ENCODE assay signal across 18 mouse cellular contexts in the genomic region with DNA sequence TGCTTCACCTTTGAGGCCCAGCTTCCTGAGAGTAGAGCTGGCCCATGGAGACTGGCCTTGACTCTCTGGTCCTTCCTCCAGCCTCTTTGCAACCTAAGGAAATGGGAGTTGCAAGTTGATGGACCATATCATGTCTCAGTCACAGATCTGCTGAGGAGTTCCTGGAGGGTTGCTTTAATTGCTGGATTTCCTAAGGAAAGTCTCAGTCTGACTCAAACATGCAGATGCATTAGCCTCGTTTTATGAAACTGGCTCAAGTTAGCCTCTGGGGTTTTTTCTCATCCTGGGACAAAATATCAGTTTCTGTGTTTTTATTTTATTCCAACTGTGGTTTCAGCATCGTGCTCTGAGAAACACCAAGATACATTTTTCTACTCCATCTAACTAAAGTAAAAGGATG.
DNase-seq lines count a peak whose midpoint lies in the region; ATAC-seq and TF ChIP-seq lines count a peak whose summit lies in the region.
"Had no signal": no experiment of that assay in that cellular context is flagged by ENCODE, and none has a peak within 500 bp of the region (broad histone marks: within the 10 kb centered on the region; RNA-seq: fewer than 3 reads in every experiment).

No protein-coding gene starts in this region.

- no peak for TF ChIP-seq CTCF in CH12.LX (conservative IDR thresholded peaks at IDR 0.05 in 1 of 2, IDR thresholded peaks at IDR 0.05 in 1 of 2; ENCODE audit: low read depth in 2 of 2, low read length in 2 of 2)
- no peak for TF ChIP-seq CTCF in bone marrow macrophage, adult 2 months (IDR thresholded peaks at IDR 0.05; ENCODE audit: low read depth, low read length)

- TF ChIP-seq EP300 in CH12.LX (IDR thresholded peaks at IDR 0.05; ENCODE audit: low read length), result peak; percentile 66

- H3K4me1 ChIP-seq in CH12.LX (ENCODE audit: control insufficient read depth in 1 of 2, insufficient read depth in 2 of 2), result peaks cover 33 to 94% of the 10 kb centered on the region in 2 experiments
- H3K4me1 ChIP-seq in bone marrow macrophage, adult 2 months (ENCODE audit: control insufficient read depth, insufficient read depth, low read length), result peaks cover 27% of the 10 kb centered on the region
- peaks cover 39% of the 10 kb centered on the region for H3K4me1 ChIP-seq in limb, embryonic 10.5 days
- H3K4me1 ChIP-seq in liver, embryonic 11.5 days (replicated peaks; ENCODE audit: control insufficient read depth, insufficient read depth, low read length), result peaks cover 4% of the 10 kb centered on the region; the same call in 1 of the 2 replicates

- no peak for TF ChIP-seq POLR2A in CH12.LX (IDR thresholded peaks at IDR 0.05; ENCODE audit: low read depth, low read length)
- no peak for TF ChIP-seq POLR2A in bone marrow macrophage, adult 2 months (IDR thresholded peaks at IDR 0.05; ENCODE audit: borderline replicate concordance, low read depth, low read length)

- TF ChIP-seq RAD21 in CH12.LX (IDR thresholded peaks at IDR 0.05; ENCODE audit: low read depth, low read length), result no peak

- in situ Hi-C loops in CH12.LX (cut with MboI; ENCODE audit: low pct_ligation_motif_present, low pct_unique_long_range_greater_than_20kb, low sequenced_read_pairs), result no loop called here

- H3K79me2 ChIP-seq in CH12.LX (replicated peaks; ENCODE audit: control insufficient read depth, extremely low read depth, insufficient read depth, poor library complexity, severe bottlenecking), result no peaks in the 10 kb centered on the region

- dilution Hi-C loops in CH12.LX (cut with MboI; ENCODE audit: extremely low pct_ligation_motif_present, extremely low pct_unique_long_range_greater_than_20kb, low sequenced_read_pairs), result no loop called here

- H3K4me3 ChIP-seq in CH12.LX (replicated peaks in 1 of 3; ENCODE audit: low read depth in 2 of 3, low read length in 2 of 3, poor library complexity in 1 of 3), result no peak overlapping the region
- no peak overlapping the region for H3K4me3 ChIP-seq in bone marrow macrophage, adult 2 months (ENCODE audit: insufficient read depth, low read length)
- H3K4me3 ChIP-seq in limb, embryonic 10.5 days, result no peak overlapping the region
- no peak overlapping the region for H3K4me3 ChIP-seq in liver, embryonic 11.5 days (ENCODE audit: low read depth, low read length)
- H3K4me3 ChIP-seq: embryonic facial prominence, embryonic 15.5 days; heart, adult 2 months; heart, embryonic 10.5 days; heart, embryonic 13.5 days had no signal

- peaks cover 2% of the 10 kb centered on the region for H3K9me3 ChIP-seq in CH12.LX (replicated peaks; ENCODE audit: low read length)
- no peaks in the 10 kb centered on the region for H3K9me3 ChIP-seq in limb, embryonic 10.5 days (replicated peaks)
- no peaks in the 10 kb centered on the region for H3K9me3 ChIP-seq in liver, embryonic 11.5 days (ENCODE audit: control insufficient read depth, low read length)
- H3K9me3 ChIP-seq: embryonic facial prominence, embryonic 15.5 days; heart, embryonic 10.5 days; heart, embryonic 13.5 days had no signal

- 80% methylated on average over 2 of the region's 2 CpGs for WGBS in limb, embryonic 10.5 days
- 76% methylated on average over 2 of the region's 2 CpGs for WGBS in liver, embryonic 11.5 days

- H3K9ac ChIP-seq in CH12.LX (ENCODE audit: insufficient read depth, low read depth), result no peak overlapping the region
- H3K9ac ChIP-seq in liver, embryonic 11.5 days (ENCODE audit: low read depth, low read length), result no peak overlapping the region
- H3K9ac ChIP-seq: embryonic facial prominence, embryonic 15.5 days; forebrain, postnatal 0 days; hindbrain, embryonic 14.5 days had no signal

- no peak for DNase-seq in CH12.LX (ENCODE audit: extremely low read depth)
- no peak for DNase-seq in limb, embryonic 10.5 days (ENCODE audit: low spot score)
- no peak for DNase-seq in liver, embryonic 11.5 days (ENCODE audit: low spot score)
- DNase-seq in right cerebral cortex, postnatal 4 days, result no peak
- DNase-seq in cerebellum, adult 11 months, result no peak
- DNase-seq: adrenal gland, postnatal 36 days; cerebellum, adult 11-12 months; cerebellum, adult 8-10 months; cerebellum, postnatal 10 days; cerebellum, postnatal 36 days; forebrain, postnatal 0 days had no signal

- no peaks in the 10 kb centered on the region for H3K27me3 ChIP-seq in CH12.LX (replicated peaks)
- H3K27me3 ChIP-seq in limb, embryonic 10.5 days (ENCODE audit: low read depth, poor library complexity, severe bottlenecking), result no peaks in the 10 kb centered on the region
- H3K27me3 ChIP-seq in liver, embryonic 11.5 days (replicated peaks; ENCODE audit: control insufficient read depth, insufficient read depth, low read length), result no peaks in the 10 kb centered on the region
- H3K27me3 ChIP-seq: embryonic facial prominence, embryonic 15.5 days; heart, embryonic 13.5 days had no signal

- no peak overlapping the region for H3K4me2 ChIP-seq in CH12.LX (ENCODE audit: insufficient read depth, low read depth, poor library complexity, severe bottlenecking)
- H3K4me2 ChIP-seq in liver, embryonic 11.5 days, result no peak overlapping the region
- H3K4me2 ChIP-seq: embryonic facial prominence, embryonic 15.5 days; heart, embryonic 13.5 days; hindbrain, embryonic 14.5 days had no signal

- ATAC-seq in liver, embryonic 11.5 days (replicated peaks; ENCODE audit: low FRiP score), result no peak
- ATAC-seq: forebrain, embryonic 14.5 days; forebrain, postnatal 0 days had no signal

- H3K27ac ChIP-seq in CH12.LX (ENCODE audit: insufficient read depth, low read depth), result peak overlapping the region; percentile 67; the same call in 1 of the 2 replicates
- H3K27ac ChIP-seq in bone marrow macrophage, adult 2 months (ENCODE audit: insufficient read depth, low read depth, low read length), result peak overlapping the region; percentile 77; the same call in 1 of the 2 replicates
- peak overlapping the region; percentile 72 for H3K27ac ChIP-seq in limb, embryonic 10.5 days
- H3K27ac ChIP-seq in liver, embryonic 11.5 days (ENCODE audit: low read depth, low read length), result no peak overlapping the region
- H3K27ac ChIP-seq: hindbrain, embryonic 14.5 days had no signal

- H3K36me3 ChIP-seq in CH12.LX (replicated peaks in 1 of 2; ENCODE audit: control insufficient read depth in 1 of 2, insufficient read depth in 1 of 2, low read length in 1 of 2), result no peaks in the 10 kb centered on the region
- no peaks in the 10 kb centered on the region for H3K36me3 ChIP-seq in limb, embryonic 10.5 days
- no peaks in the 10 kb centered on the region for H3K36me3 ChIP-seq in liver, embryonic 11.5 days (ENCODE audit: control insufficient read depth, insufficient read depth, low read length)
- H3K36me3 ChIP-seq: embryonic facial prominence, embryonic 15.5 days; heart, embryonic 10.5 days; heart, embryonic 13.5 days had no signal

TF ChIP-seq in CH12.LX, 34 proteins besides CTCF, POLR2A, EP300 and RAD21:
- TF ChIP-seq ZNF384 (IDR thresholded peaks at IDR 0.05; ENCODE audit: low read depth, low read length) (no peak), IRF4 (IDR thresholded peaks at IDR 0.05; ENCODE audit: low read depth, low read length) (peak; percentile 70), USF1 (IDR thresholded peaks at IDR 0.05; ENCODE audit: low read depth, low read length) (no peak), TCF12 (IDR thresholded peaks at IDR 0.05; ENCODE audit: low read depth, low read length) (no peak), MAX (IDR thresholded peaks at IDR 0.05; ENCODE audit: low read length) (peak; percentile 48; the same call in 1 of the 2 replicates), CHD1 (IDR thresholded peaks at IDR 0.05; ENCODE audit: low read depth, low read length) (no peak), SIN3A (IDR thresholded peaks at IDR 0.05; ENCODE audit: low read length) (no peak), JUND (conservative IDR thresholded peaks at IDR 0.05; ENCODE audit: low read depth, low read length) (peak; percentile 63; the same call in 1 of the 2 replicates), CHD2 (IDR thresholded peaks at IDR 0.05; ENCODE audit: low read length) (peak; percentile 45; the same call in 1 of the 2 replicates), ZMIZ1 (IDR thresholded peaks at IDR 0.05; ENCODE audit: low read depth, low read length) (no peak), ELF1 (IDR thresholded peaks at IDR 0.05; ENCODE audit: low read depth, low read length) (no peak), MEF2A (IDR thresholded peaks at IDR 0.05; ENCODE audit: borderline replicate concordance, low read depth, low read length) (peak; percentile 31), MYC (IDR thresholded peaks at IDR 0.05; ENCODE audit: low read depth, low read length) (no peak), MXI1 (IDR thresholded peaks at IDR 0.05; ENCODE audit: low read depth, low read length) (peak; percentile 17; the same call in 1 of the 2 replicates)
